Mouse (Mus musculus) kidney, postnatal 0 days (tissue): ENCODE measurements at regions not wholly inside any gene's neighbourhood (a gene's known extent, or its start where the extent isn't known, plus 50 kb on each side); places are given as distances from the start of the nearest gene placed in this dataset.

Source experiments
- ATAC-seq: fragments of 200-750 bp; cut with Nextera tagmentation; replicated peaks from 2 replicates; pipeline ENCODE4 v1.8.0; 2017; ENCODE audit warnings: low read depth, moderate number of reproducible peaks, moderate TSS enrichment, moderate library complexity; ENCODE audit not compliant: low FRiP score
- DNase-seq: peaks from one replicate; pipeline ENCODE4 v3.0.0-alpha.2; 2016; ENCODE audit warnings: low spot score
- H3K27ac ChIP-seq: fragments of 300-500 bp; sonication (generic); 2 replicates; pipeline ENCODE4 v1.5.1; 2014; ENCODE audit warnings: mild to moderate bottlenecking
- H3K27me3 ChIP-seq: fragments of 300-500 bp; sonication (generic); 2 replicates; pipeline ENCODE4 v1.6.1; 2014; ENCODE audit warnings: low read length, mixed read lengths; ENCODE audit not compliant: insufficient read depth
- H3K36me3 ChIP-seq: fragments of 300-500 bp; sonication (generic); 2 replicates; pipeline ENCODE4 v1.6.1; 2014; ENCODE audit warnings: low read length, mixed read lengths; ENCODE audit not compliant: insufficient read depth
- H3K4me1 ChIP-seq: fragments of 300-500 bp; sonication (generic); replicated peaks from 2 replicates; pipeline ENCODE4 v1.6.1; 2014; ENCODE audit warnings: antibody characterized with exemption, low read length, mixed read lengths; ENCODE audit not compliant: insufficient read depth
- H3K4me2 ChIP-seq: fragments of 300-500 bp; sonication (generic); 2 replicates; pipeline ENCODE4 v1.6.1; 2014; ENCODE audit warnings: mild to moderate bottlenecking, low read length, moderate library complexity, mixed read lengths
- H3K4me3 ChIP-seq: fragments of 300-500 bp; sonication (generic); replicated peaks from 2 replicates; pipeline ENCODE4 v1.5.1; 2014; ENCODE audit warnings: low read depth, low read length
- H3K9ac ChIP-seq: fragments of 300-500 bp; sonication (generic); 2 replicates; pipeline ENCODE4 v1.6.1; 2014; ENCODE audit warnings: low read depth, low read length
- H3K9me3 ChIP-seq: fragments of 300-500 bp; sonication (generic); replicated peaks from 2 replicates; pipeline ENCODE4 v1.6.1; 2016; ENCODE audit warnings: low read length, inconsistent platforms, mixed read lengths
- CTCF ChIP-seq: IDR thresholded peaks from 2 replicates; pipeline ENCODE4 v1.5.1; 2016; ENCODE audit warnings: antibody characterized with exemption, low read depth, mild to moderate bottlenecking, moderate library complexity
- WGBS: fragments of 180-500 bp; shearing (Covaris S2); extraction: QIAGEN DNeasy Blood & Tissue Kit; methylation state at CpG from one replicate; pipeline ENCODE4 v1.1.7; 2014; 5-methylcytosine and 5-hydroxymethylcytosine counted together

DNA sequence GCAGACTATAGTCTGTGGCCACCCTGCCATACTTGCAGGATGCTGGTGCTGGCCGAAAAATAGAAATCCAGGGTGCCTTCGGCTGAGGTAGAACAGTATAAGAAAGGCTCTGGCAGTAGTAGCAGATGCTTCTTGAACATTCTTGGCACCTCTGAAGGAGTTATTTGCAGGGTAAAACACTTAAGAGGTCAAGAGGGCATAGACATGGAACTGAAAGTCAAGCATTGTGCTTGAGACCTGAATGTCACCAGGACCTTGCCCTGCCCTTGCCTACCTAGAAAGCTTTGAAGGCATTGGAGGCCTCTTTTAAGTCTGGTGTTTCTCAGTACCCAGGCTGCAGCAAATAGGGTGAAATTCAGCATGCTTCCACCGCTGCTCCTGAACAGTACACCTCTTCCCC is 230.9 kb upstream of the Thrb start:
- H3K27me3 ChIP-seq = no peaks in the 10 kb centered on the region

GRCm38 (mm10) chr14:17433346-17433745 is 226.7 kb upstream of the Thrb start:
- Histone ChIP-seq H3K9ac (no peak overlapping the region), H3K36me3 (no peaks in the 10 kb centered on the region), H3K4me2 (no peak overlapping the region), H3K4me3 (no peak overlapping the region), H3K27me3 (no peaks in the 10 kb centered on the region), H3K27ac (no peak overlapping the region), H3K9me3 (no peaks in the 10 kb centered on the region), H3K4me1 (no peaks in the 10 kb centered on the region)
- ATAC-seq = no peak
- 80% methylated on average over 1 of the region's 1 CpGs for WGBS
- DNase-seq = no peak
- no peak for TF ChIP-seq CTCF

More for the DNA sequence above, 230.9 kb upstream of the Thrb start:
- Histone ChIP-seq H3K4me1 (no peaks in the 10 kb centered on the region), H3K36me3 (no peaks in the 10 kb centered on the region), H3K27ac (no peak overlapping the region), H3K9ac (no peak overlapping the region), H3K9me3 (no peaks in the 10 kb centered on the region), H3K4me3 (no peak overlapping the region), H3K4me2 (no peak overlapping the region)
- 90% methylated on average over 3 of the region's 3 CpGs for WGBS
- no peak for ATAC-seq
- TF ChIP-seq CTCF = no peak
- no peak for DNase-seq

GRCm38 (mm10) chr14:17457946-17458345 is 202.1 kb upstream of the Thrb start:
- 51% methylated on average over 2 of the region's 2 CpGs for WGBS
- no peak for ATAC-seq

GRCm38 (mm10) chr14:17478963-17479362 is 181.1 kb upstream of the Thrb start:
- Histone ChIP-seq H3K9me3 (no peaks in the 10 kb centered on the region), H3K4me1 (no peaks in the 10 kb centered on the region), H3K9ac (no peak overlapping the region), H3K4me2 (no peak overlapping the region), H3K36me3 (no peaks in the 10 kb centered on the region), H3K27me3 (no peaks in the 10 kb centered on the region), H3K27ac (no peak overlapping the region), H3K4me3 (no peak overlapping the region)
- no peak for TF ChIP-seq CTCF
- no peak for ATAC-seq
- 85% methylated on average over 1 of the region's 1 CpGs for WGBS
- DNase-seq = no peak

More at GRCm38 (mm10) chr14:17457946-17458345, 202.1 kb upstream of the Thrb start:
- no peaks in the 10 kb centered on the region for H3K4me1 ChIP-seq
- DNase-seq = no peak
- no peak overlapping the region for H3K27ac ChIP-seq
- no peaks in the 10 kb centered on the region for H3K9me3 ChIP-seq
- no peaks in the 10 kb centered on the region for H3K27me3 ChIP-seq
- no peaks in the 10 kb centered on the region for H3K36me3 ChIP-seq
- H3K4me2 ChIP-seq = no peak overlapping the region
- H3K4me3 ChIP-seq = no peak overlapping the region
- TF ChIP-seq CTCF = no peak
- H3K9ac ChIP-seq = no peak overlapping the region

- Histone ChIP-seq H3K4me3 (no peak overlapping the region), H3K9ac (no peak overlapping the region), H3K27me3 (no peaks in the 10 kb centered on the region), H3K4me2 (no peak overlapping the region), H3K9me3 (no peaks in the 10 kb centered on the region), H3K27ac (no peak overlapping the region), H3K36me3 (no peaks in the 10 kb centered on the region), H3K4me1 (no peaks in the 10 kb centered on the region)
- DNase-seq (no peak), ATAC-seq (no peak)
- TF ChIP-seq CTCF = no peak
Observed at GRCm38 (mm10) chr14:17484866-17485265, 175.2 kb upstream of the Thrb start.

DNA sequence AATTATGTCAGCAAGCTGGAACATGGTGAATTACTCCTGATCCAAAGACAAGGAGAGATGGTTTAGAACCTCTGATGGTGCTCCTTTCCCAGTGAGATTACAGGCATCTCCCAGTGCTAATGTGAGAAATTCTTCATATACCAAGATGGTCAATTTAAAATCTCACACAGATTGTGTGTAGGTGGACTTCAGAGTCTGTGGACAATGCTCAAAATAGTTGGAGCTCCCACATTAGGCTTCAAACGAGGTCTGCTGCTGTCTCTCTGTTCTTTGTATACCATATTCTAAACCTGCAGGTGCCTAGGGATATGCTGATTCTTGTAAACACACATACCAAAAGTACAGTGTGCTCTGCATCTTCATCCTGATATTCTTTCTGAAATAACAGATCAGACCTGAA is 146.3 kb upstream of the Thrb start:
- Histone ChIP-seq H3K4me1 (no peaks in the 10 kb centered on the region), H3K4me3 (no peak overlapping the region), H3K36me3 (no peaks in the 10 kb centered on the region), H3K27me3 (no peaks in the 10 kb centered on the region), H3K9me3 (no peaks in the 10 kb centered on the region), H3K9ac (no peak overlapping the region), H3K27ac (no peak overlapping the region), H3K4me2 (no peak overlapping the region)
- WGBS = 52% methylated on average over 1 of the region's 1 CpGs
- no peak for TF ChIP-seq CTCF
- DNase-seq (no peak), ATAC-seq (no peak)

GRCm38 (mm10) chr14:17522696-17523095 is 137.4 kb upstream of the Thrb start:
- 80% methylated on average over 3 of the region's 3 CpGs for WGBS
- no peak overlapping the region for H3K9ac ChIP-seq
- H3K4me1 ChIP-seq = no peaks in the 10 kb centered on the region
- no peak for TF ChIP-seq CTCF
- H3K9me3 ChIP-seq = no peaks in the 10 kb centered on the region
- no peaks in the 10 kb centered on the region for H3K36me3 ChIP-seq
- no peak for DNase-seq
- H3K4me3 ChIP-seq = no peak overlapping the region
- H3K27ac ChIP-seq = no peak overlapping the region
- ATAC-seq = no peak
- no peaks in the 10 kb centered on the region for H3K27me3 ChIP-seq
- no peak overlapping the region for H3K4me2 ChIP-seq
